Mouse (Mus musculus) ES-Bruce4 (cell line): ENCODE results near the gene Prdm12.

Source experiments
- CTCF ChIP-seq: IDR thresholded peaks from one replicate; pipeline ENCODE4 v1.8.1; 2011; ENCODE audit warnings: low read depth, low read length
- EP300 ChIP-seq: IDR thresholded peaks from 2 replicates; pipeline ENCODE4 v1.6.1; 2011; ENCODE audit warnings: low read depth, low read length; ENCODE audit not compliant: insufficient read depth

DNA sequence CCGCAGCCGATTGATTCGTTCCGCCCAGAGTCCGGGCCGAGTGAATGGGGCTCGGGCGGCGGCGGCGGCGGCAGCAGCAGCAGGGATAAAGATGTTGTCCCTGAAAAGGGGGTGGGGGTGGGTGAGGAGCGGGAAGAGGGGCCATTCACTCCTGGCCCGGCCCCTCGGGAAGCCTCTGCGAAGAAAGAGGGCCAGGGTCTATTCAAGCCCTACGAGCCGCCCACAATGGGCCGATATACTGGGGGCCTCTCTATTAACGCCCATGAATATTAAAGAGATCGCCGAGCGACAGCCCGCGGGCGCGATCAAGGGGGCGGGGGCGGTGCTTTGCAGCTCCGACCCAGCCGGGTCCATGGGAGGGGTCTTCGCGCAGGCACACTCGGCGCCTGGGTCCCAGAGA, 3.1 kb upstream of the Prdm12 start:
- TF ChIP-seq EP300 (no peak), CTCF (no peak)
